Mouse (Mus musculus) cerebellum, adult (tissue): Measurements from ENCODE around the gene Tmprss9.

Experiments used
- ATAC-seq: cut with Nextera tagmentation; 2 replicates; pipeline ENCODE4 v1.9.2; 2017; ENCODE audit warnings: mild to moderate bottlenecking, moderate library complexity, mixed read lengths; ENCODE audit not compliant: insufficient number of reproducible peaks, low FRiP score, low TSS enrichment

The Tmprss9 gene

GRCm38 (mm10) chr10:80934136-80934985 lies 62.7 kb downstream of the Tmprss9 start:
- no peak for ATAC-seq

GRCm38 (mm10) chr10:80935241-80935640 lies 63.6 kb downstream of the Tmprss9 start:
- no peak for ATAC-seq

- ATAC-seq: no peak
Measured at GRCm38 (mm10) chr10:80935698-80936097, 64.0 kb downstream of the Tmprss9 start.

- ATAC-seq: no peak
Measured at GRCm38 (mm10) chr10:80936135-80936809, 64.6 kb downstream of the Tmprss9 start.

- no peak for ATAC-seq
Measured at GRCm38 (mm10) chr10:80936810-80937164, 65.1 kb downstream of the Tmprss9 start.

GRCm38 (mm10) chr10:80937646-80938045 lies 66.0 kb downstream of the Tmprss9 start:
- no peak for ATAC-seq

- no peak for ATAC-seq
Measured at GRCm38 (mm10) chr10:80938831-80939550, 67.3 kb downstream of the Tmprss9 start.

GRCm38 (mm10) chr10:80939671-80940070 lies 68.0 kb downstream of the Tmprss9 start:
- peak; percentile 26; the same call in 1 of the 2 replicates for ATAC-seq

GRCm38 (mm10) chr10:80940320-80940987 lies 68.8 kb downstream of the Tmprss9 start:
- no peak for ATAC-seq

- no peak for ATAC-seq
Measured at GRCm38 (mm10) chr10:80940988-80941347, 69.3 kb downstream of the Tmprss9 start.

GRCm38 (mm10) chr10:80942919-80943318 lies 71.3 kb downstream of the Tmprss9 start:
- ATAC-seq: no peak

GRCm38 (mm10) chr10:80943701-80944100 lies 72.1 kb downstream of the Tmprss9 start:
- no peak for ATAC-seq

- ATAC-seq: no peak
Measured at GRCm38 (mm10) chr10:80944231-80944630, 72.6 kb downstream of the Tmprss9 start.

GRCm38 (mm10) chr10:80946684-80947437 lies 75.2 kb downstream of the Tmprss9 start:
- no peak for ATAC-seq

- no peak for ATAC-seq
Measured at GRCm38 (mm10) chr10:80947802-80948201, 76.2 kb downstream of the Tmprss9 start.

- ATAC-seq: no peak
Measured at GRCm38 (mm10) chr10:80948570-80948969, 76.9 kb downstream of the Tmprss9 start.

GRCm38 (mm10) chr10:80949081-80949480 lies 77.4 kb downstream of the Tmprss9 start:
- ATAC-seq: no peak
